Mouse (Mus musculus) testis, postnatal 14 days (tissue): ENCODE data around the gene Arhgef12.
A peak's percentile ranks its signal among the peaks of the same experiment; 100 is the strongest.
"Not testable (repeated sequence)": the region's sequence is repeated elsewhere in the genome, so short reads cannot be mapped to it uniquely, and the experiment has no call there.

ENCODE experiments used
- DNase-seq: peaks from one replicate; pipeline ENCODE4 v3.0.0; 2021; ENCODE audit warnings: low spot score

The Arhgef12 gene

DNA sequence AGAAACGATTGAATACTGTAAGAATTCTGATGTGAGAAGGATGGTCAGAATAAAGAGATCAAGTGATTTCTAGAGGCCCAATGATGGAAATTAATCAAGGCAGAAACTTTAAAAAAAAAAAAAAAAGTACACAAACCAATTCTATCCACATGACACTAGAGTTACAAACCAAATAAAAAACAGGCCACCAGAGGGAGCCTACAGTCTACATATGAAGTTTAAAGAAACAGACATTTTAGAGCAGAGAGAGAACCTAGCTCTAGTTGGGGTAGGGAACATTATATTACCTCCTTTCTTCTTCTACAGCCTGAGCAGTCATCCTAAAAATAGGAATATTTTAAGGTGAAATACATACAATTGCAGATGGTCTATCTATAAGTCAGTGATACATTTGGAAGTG lies 107.0 kb downstream of the Arhgef12 start:
- DNase-seq = no peak

DNA sequence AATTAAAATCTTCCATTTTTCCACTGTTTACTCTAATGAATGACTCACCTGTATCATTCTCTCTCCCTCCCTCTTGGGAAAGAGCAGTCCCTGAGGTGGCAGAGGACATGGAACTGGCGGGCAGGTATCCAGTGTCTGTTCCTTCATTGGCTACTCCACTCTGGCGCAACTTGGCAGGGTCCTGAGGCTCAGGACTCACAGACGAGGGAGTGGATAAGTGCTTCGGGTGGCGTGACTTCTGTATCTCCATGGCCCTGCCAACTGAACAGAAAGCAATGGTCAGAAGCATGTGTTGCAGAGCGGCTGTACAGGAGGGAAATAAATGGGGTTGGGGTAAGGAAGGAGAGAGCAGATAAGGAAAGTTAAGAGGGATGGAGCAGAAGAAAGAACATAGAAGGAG lies 109.5 kb downstream of the Arhgef12 start:
- no peak for DNase-seq

DNA sequence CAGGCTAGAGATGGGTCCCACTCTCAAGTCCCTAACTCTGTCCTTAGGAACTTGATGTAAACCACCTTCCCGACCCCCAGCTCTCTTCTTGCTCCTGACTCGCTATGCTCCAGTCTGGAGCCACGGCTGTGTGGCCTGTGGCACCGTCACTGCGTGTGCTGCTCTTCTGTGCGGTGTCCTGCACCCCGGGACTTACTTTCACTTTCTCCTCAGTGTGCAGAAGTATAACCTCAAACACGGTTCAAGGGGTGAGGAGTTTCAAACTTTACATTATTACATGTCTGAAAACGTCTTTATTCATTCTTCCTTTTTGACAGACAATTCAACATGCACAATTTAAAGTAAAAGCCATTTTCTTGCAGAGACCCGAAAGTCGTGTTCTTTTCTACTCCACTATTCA lies 111.7 kb downstream of the Arhgef12 start:
- no peak for DNase-seq

DNA sequence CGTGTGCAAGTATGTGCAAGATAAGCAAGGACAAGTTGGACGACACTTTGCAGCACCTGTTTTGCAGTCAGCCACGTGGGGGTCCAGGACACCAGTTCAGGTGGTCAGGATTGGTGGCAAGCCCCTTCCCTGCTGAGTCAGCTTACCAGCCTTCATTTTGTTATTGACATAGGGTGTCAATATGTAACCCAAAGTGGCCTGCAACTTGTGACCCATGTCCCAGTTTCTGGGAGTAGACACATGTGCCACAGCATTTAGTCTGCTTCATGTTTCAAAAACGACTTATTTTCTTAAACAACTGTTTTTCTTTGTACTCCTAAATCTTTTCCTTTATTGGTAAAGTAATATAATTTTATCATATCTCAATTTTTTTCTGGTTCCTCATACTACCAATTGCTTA lies 112.3 kb downstream of the Arhgef12 start:
- no peak for DNase-seq

DNA sequence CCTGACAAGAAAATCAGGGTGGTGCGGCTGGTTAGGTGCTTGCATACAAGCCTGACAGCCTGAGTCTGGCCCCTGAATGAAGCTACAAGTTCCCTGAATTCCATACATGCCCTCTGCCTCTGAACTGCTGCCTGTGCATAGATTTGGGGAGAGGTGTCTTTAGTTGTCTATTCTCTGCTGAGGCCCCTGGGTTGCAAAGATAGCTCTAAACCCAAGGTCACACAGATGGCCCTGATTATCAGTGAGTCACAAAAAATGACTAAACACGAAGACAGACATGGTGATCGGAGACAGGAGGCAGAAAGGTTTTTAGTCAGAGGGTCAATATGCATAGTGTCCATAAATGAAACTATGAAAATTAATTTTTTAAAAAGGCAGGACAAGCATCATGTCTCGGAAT lies 113.4 kb downstream of the Arhgef12 start:
- DNase-seq = no peak

DNA sequence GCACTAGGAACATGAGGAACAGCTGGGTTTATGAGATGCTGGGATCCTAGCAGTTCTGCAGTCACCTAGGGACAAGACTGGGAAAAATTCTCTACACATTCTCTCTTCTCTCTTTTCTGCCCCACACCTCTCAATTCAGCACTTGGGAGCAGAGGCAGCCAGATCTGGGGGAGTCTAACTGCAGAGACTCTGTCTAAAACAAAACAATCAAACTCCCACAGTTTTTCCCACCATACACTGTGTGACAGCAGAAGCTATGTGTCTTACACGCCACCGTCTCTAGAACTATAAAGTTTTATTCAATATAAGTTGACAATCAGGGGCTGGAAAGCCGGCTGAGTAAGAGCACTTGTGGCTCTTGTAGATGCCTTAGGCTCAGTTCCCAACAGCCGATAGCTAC lies 119.1 kb downstream of the Arhgef12 start:
- DNase-seq = no peak

DNA sequence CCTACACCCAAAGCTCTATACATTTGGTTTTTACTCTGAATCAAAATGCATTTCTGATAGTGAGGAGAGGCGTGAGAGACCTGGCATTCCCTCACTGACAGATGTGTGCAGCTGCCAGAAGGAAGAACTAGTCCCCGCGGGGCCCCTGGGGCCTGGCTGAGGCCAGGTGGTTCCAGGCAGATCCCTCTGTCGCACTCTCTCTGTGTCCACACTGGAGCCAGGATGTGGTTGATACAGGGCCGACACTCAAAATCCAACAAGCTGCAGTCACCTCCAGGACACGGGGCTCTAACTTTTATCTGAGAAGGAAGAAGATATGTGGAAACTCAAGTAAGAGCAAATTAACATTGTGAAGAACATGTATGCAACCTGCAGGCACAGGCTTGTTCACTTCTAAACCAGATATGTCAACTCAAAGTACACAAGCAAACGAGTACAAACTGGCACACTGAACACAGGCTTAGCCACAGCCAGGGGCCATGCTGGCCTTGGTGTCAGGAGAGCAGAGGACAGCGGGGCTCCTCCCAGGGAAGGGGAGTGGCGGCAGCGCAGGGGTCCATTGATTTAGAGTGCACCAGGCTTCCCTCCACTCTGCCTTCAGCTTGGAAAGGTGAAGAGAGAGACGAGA lies 138.0 kb downstream of the Arhgef12 start:
- DNase-seq = no peak

DNA sequence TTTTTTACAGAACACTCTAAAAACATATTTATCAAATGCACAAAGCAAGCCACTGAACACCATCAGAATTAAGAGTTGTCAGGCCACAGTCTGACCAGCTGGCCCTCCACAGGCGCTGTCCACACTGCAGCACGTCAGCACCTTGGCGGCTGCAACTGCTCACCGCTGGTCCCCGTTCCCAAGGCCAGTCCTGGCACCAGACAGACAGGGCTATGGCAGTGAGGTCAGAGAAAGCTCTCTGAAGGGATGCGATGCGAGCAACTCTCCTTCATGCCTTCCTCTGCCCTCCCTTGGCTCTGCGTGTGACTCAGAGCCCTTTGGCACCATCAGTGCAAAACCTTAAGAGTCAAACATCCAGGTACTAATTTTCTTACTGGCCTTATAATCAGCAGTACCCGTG lies 139.3 kb downstream of the Arhgef12 start:
- no peak for DNase-seq

DNA sequence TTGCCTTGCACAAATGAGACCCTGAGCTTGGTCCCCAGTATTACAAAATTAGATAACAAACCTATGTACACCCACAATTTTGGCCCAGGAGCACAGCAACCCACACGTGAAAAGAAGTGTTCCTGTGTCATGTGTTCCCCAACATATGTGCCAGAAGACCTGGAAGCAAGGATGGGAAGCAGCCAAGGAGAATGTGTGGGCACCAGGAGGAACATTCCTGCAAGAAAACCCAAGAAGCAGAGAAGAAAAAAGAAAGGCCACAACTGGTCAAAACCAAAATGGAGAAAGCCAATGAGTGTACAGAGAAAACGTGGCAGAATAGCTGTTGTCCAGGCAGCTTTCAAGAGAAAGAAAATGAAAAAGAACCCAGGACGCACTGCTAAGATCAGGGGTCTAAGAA lies 142.2 kb downstream of the Arhgef12 start:
- DNase-seq = not testable (repeated sequence)

DNA sequence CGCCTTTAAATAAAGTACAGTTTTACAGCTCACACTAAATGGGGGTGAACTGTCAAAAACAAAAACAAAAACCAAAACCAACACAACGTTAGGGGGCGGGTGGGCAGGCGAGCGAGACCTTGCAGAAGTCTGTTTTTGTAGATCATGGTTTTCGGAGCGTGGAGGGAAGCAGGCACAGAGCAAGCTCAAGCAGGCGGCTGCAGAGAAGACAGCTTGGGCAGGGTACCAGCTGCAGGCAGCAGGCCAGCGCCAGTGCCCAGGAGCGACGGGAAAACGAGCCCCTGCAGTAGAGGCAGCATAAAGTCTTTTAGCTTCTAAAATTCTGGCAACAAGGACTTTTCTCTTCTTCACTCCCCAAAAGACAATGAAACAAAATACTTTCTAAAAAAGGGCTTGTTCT lies 142.7 kb downstream of the Arhgef12 start:
- no peak for DNase-seq

DNA sequence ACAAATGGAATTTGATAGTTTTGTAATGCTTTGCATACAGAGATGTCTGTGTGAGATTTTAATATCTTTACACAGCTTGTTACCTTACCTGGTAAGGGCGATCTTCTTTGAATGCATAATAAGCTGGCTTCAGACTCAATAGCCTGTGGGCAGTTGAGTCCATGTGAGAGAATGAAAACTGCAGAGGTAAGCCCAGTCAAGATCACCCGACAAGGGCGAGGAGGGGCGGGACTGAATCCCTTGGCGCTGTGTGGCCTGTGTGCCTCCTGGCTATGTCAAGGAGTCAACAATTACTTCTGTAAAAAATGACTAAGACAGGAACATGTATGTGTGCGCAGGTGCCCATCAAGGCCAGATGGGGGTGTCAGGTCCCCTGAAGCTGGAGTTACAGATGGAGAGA lies 144.5 kb downstream of the Arhgef12 start:
- DNase-seq = no peak

DNA sequence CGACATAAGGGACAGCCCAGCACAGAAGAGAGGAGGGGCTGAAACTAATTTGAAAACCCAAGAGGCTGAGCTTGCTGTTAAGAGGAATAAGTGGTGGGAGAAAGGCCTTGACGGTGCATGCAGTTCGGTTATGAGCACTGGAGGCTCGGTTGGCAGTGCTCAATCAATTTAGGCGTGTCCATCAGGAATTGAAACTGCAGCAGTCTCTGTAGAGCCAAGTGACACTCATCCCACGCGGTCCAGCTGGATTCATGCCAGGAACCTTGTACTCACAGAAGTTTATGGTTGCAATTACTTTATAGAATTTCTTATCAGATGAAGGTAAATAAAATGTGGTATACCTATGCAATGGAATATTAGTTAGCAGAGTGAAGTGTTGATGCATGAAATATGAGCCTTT lies 148.6 kb downstream of the Arhgef12 start:
- no peak for DNase-seq

DNA sequence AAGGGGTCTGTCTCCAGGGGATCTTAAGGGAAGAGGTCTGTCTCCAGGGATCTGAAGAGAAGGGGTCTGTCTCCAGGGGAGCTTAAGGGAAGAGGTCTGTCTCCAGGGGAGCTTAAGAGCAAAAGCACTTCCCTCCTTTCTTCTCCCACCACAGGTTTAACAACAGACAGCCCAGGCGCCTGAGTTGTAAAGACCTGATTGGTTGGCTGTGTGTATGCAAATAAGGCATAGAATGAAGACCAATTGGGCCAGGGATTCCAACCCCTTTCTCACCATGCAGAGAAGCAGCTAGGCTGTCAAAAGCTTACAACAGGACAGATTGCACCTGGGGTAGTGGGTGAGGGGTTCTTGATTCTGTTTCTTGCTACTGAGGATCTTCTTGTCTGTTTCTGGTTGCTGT lies 158.7 kb downstream of the Arhgef12 start:
- no peak for DNase-seq

DNA sequence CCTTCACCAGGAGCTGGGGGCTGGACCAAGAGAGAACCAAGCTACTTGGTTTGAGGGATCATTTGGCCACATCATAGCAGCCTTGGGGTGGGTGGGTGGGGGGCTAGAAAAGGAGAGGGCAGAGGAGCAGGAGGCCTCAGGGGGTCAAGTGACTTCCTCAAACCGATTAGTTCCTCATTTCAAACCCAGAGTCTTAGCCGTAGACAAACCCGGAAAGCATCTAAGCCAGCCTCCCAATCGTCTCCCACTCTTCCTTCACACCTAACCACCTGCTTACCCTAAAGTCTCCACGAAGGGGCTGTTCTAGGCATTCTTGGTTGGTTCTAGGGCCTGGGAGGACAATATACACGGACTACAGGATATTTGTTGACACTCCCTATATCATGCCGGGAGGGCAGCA lies 161.9 kb downstream of the Arhgef12 start:
- DNase-seq = no peak

DNA sequence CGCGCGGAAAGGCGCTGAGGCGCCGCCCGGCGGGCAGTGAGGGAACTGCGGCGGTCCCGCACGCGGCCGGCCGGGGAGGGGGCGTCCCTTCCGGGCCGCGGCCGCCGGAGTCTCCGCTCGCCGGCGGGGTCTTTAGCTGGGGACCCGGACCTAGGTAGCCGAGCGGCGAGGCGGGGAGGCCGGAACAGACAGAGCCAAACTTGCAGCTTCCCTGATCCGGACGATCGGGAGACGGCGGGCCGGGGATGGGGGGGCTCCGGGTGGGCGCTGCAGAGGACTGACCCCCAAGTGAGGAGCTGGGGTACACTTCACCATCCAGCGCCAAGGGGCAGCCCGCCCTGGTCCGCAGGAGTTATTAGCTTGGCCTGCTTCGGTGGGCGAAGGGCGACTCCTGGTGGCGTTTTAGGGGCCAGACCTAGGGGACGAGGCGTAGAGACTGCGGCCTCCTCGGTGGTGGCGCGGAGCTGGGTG lies 162.5 kb downstream of the Arhgef12 start:
- DNase-seq = peak; percentile 82

DNA sequence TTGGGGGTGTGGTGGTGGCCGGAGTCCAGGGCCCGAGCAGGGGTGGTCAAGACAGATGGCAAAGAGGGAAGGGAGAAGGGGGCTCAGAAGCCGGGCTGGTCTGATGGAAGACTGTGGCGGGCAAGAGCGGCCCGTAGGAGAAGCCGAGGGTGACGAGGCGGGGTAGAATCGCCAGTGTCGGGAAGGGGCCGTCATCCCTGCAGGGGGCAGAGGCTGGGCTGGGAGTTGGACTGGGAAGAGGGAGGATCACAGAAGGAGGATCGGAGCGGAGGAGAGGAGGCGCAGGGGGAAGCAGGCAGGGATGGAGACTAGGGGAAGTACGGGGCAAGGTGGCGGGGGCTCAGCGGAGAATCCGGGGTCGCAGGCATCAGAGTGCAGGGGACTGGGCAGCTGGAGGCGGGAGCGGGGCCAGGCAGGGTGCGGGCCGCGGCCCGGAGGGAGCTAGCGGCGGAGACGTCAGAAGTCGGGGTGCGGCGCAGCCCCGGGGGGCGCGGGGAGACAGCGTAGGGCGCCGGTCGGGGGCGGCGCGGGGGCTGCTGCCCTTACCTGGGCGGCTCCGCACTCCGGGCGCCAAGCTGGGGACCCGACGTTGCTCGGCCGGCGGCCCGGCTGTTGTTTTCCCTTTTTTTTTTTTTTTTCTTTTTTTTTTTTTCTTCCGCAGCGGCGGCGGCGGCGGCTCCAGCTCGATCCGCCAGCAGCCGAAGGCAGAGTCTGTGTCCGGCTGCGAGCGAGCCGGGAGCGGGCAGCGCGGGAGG lies 163.1 kb downstream of the Arhgef12 start, which contains the start of gene Grik4:
TSS of gene Grik4 (minus strand) at position 713 of the 755 bp plus-strand sequence.
- DNase-seq = peak; percentile 41

DNA sequence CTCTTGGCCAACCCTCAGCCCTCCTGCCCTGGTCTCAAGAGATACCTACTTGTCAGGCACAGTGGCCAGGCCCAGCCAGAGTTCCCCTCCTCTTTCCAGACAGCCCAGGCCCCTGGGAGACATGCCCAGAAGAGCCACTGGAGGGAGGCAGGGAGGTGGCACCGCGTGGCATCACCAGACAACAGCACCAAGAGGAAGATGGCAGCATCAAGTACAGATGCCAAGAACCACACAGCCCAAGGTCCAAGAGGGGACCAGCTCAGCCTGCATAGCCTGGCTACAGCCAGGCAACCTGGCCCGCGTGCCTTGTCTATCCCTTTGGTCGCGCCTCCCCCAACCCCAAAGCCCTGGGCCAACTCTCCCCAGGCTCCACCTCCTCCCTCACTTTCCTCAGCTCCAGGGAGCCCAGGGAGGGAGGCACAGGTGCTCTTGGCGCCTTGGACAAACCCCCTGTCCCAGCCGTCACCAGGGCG lies 163.9 kb downstream of the Arhgef12 start:
- DNase-seq = no peak

DNA sequence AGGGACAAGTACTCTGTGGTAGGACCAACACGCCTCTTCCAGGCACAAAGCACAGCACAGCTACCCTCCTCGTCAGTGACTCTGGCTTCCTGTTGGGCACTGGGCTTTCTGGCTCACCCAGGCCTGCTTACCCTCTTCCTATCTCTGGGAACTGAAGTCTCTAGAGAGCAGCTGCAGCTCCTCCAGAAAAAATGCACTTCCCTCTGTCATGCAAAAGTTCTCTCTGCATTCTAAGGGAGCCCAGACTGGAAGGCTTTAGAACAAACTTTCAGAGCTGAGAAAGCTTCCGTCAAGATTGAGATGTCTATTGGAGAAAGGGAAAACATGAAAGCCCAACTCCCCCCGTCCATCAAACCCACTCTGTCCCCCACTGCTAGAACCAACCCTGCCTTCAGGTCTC lies 164.9 kb downstream of the Arhgef12 start:
- DNase-seq = no peak

DNA sequence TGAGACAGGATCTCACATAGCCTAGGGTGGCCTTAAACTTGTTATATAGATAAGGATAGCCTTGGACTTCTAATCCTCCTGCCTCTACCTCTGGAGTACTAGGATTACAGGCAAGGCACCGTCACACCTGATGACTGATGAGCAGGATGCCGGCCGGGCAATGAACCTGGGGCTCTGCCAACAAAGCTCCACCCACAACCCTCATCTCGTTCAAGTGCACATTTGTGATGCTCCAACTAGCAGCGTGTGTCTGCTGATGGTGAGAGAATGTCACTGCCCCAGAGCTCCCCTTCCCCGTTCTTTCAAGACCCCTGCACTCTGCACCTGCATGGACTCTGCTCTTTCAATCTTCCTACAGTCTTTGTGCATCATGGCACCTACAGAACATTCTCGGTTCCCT lies 174.9 kb downstream of the Arhgef12 start:
- no peak for DNase-seq

DNA sequence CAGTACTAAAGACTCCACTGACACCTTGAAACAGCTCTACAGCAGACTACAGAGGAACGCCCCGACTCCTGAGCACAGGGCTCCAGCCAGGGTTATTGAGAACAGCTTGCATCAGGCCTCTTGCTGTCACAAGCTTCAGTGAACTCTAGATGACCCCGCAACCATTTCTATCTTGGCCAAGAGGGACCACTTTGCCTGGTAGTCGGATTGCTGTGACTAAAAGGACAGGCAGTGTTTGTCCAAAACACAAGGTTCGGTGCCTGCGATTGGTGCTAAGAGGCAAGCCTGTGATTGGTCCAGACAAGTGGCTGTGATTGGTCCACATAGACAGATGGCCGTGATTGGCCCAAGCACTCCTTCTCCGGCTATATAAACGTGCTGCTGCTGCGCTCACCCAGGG lies 179.5 kb downstream of the Arhgef12 start:
- peak; percentile 65 for DNase-seq

DNA sequence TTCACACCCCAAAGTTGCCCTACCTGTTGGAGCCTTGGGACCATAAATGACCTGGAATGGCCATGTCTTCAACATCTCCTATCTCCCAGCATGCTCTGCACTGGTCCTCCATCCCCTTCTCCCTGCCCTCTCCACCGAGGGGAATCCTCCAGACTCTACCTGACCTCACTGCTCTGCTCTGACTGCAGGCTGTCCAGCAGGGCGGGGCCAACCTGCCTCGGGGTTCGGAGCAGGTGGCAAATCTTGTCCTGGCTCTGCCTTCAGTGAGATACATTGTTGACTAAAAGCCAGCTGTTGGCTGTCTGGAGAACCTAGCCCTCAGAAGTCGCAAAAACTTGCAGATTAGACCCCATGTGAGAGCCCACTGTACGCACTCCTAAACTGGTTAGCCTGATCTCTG lies 180.5 kb downstream of the Arhgef12 start:
- peak; percentile 78 for DNase-seq

DNA sequence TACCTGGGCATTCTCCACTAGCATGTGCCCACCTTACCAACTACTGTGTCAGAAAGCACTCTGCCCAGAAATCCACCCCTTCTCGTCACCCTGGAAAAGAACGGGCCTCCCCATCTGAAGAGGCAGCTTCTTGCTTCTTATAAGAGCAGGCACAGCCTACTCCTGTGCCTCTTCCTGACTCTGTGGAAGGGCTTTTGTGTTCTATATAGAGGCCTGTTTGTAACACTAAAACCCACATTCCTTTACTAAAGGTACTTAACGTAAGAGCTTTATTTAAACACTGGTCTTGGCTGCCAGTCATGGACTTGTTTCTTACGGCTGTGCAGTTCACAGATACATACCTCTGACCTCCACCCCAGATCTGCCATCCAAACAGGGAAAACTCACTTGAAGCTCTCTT lies 185.2 kb downstream of the Arhgef12 start:
- no peak for DNase-seq

DNA sequence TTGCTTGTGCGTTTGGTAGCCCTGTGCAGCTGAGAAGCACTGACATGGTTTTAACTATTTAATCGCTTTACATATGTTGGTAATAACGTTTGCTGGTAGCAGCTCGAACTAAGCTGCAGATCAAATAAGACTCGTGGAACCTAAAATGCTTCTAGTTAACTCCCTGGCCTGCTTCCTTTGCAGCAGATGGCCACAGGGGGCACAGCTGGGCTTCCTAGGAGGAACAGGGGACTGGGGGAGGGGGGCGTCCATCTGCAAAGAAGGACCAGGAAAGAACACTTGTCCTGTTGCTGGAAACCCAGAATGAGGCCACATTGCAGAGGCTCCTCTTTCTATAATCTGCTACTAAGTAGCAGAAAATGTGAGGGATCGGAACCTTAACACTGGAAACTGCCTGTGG lies 186.8 kb downstream of the Arhgef12 start:
- DNase-seq = peak; percentile 46

DNA sequence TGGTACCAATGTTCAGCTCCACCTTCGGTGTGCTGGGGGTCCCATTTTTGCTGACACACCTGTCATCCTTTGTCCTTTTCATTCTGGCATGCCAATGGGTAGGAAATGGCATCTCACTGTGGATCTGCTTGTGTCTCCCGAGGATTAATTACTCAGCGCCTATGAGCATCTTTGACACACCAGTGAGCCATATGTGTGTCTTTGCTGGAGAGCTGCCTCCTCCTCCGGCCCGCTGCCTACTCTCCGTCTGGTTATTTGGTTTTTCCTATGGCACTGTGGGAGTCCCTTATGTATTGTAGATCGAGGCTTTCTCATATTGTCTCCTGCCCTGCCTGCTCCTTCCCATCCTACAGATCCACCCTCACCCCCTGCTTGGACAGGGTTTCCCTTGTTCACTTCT lies 189.1 kb downstream of the Arhgef12 start:
- no peak for DNase-seq
